Mouse (Mus musculus): ENCODE measurements around the gene Cd99l2.

Cd99l2 gene

GRCm38 (mm10) chrX:71376781-71377180, 115.9 kb downstream of the Cd99l2 start:
- in situ Hi-C loops (cut with MboI; ENCODE audit: low sequenced_read_pairs) = no loop called here
